Mouse (Mus musculus): ENCODE measurements at regions not wholly inside any gene's neighbourhood (a gene's known extent, or its start where the extent isn't known, plus 50 kb on each side); places are given as distances from the start of the nearest gene placed in this dataset.
"Not testable (repeated sequence)": the region's sequence is repeated elsewhere in the genome, so short reads cannot be mapped to it uniquely, and the experiment has no call there.

GRCm38 (mm10) chr4:79670203-79670891 is 1163.6 kb upstream of the Tyrp1 start:
- Histone ChIP-seq H3K36me3 (no peaks in the 10 kb centered on the region), H3K9ac (replicated peaks) (no peak overlapping the region), H3K9me3 (no peaks in the 10 kb centered on the region), H3K4me2 (replicated peaks) (no peak overlapping the region), H3K4me1 (replicated peaks) (no peaks in the 10 kb centered on the region), H3K27me3 (no peaks in the 10 kb centered on the region), H3K4me3 (replicated peaks) (no peak overlapping the region), H3K27ac (no peak overlapping the region)
- 92% methylated on average over 3 of the region's 3 CpGs for WGBS
- no peak for ATAC-seq

- H3K4me3 ChIP-seq (replicated peaks): no peak overlapping the region
- no peaks in the 10 kb centered on the region for H3K9me3 ChIP-seq
- ATAC-seq: peak; percentile 50; the same call in 1 of the 2 replicates
- H3K27me3 ChIP-seq: no peaks in the 10 kb centered on the region
- no peak overlapping the region for H3K4me2 ChIP-seq (replicated peaks)
- WGBS: 65% methylated on average over 11 of the region's 11 CpGs
- H3K9ac ChIP-seq (replicated peaks): no peak overlapping the region
- H3K36me3 ChIP-seq: no peaks in the 10 kb centered on the region
- H3K4me1 ChIP-seq (replicated peaks): no peaks in the 10 kb centered on the region; the same call in 1 of the 2 replicates
- H3K27ac ChIP-seq: peak overlapping the region; percentile 27; the same call in 1 of the 2 replicates
Observed at GRCm38 (mm10) chr4:79694787-79695763, 1138.8 kb upstream of the Tyrp1 start.

GRCm38 (mm10) chr4:79720915-79721314 is 1113.0 kb upstream of the Tyrp1 start:
- not testable (repeated sequence) for ATAC-seq, H3K9me3 ChIP-seq

GRCm38 (mm10) chr4:79724103-79724502 is 1109.8 kb upstream of the Tyrp1 start:
- no peak for ATAC-seq
- H3K4me3 ChIP-seq (replicated peaks): no peak overlapping the region
- no peak overlapping the region for H3K9ac ChIP-seq (replicated peaks)
- no peaks in the 10 kb centered on the region for H3K27me3 ChIP-seq
- H3K4me2 ChIP-seq (replicated peaks): no peak overlapping the region
- 46% methylated on average over 1 of the region's 1 CpGs for WGBS
- H3K36me3 ChIP-seq: no peaks in the 10 kb centered on the region
- H3K27ac ChIP-seq: no peak overlapping the region
- H3K9me3 ChIP-seq: no peaks in the 10 kb centered on the region
- H3K4me1 ChIP-seq (replicated peaks): no peaks in the 10 kb centered on the region

More at GRCm38 (mm10) chr4:79720915-79721314, 1113.0 kb upstream of the Tyrp1 start:
- not testable (repeated sequence) for H3K4me2 ChIP-seq (replicated peaks); H3K36me3 ChIP-seq; H3K27me3 ChIP-seq; H3K4me3 ChIP-seq (replicated peaks); H3K27ac ChIP-seq; H3K4me1 ChIP-seq (replicated peaks); H3K9ac ChIP-seq (replicated peaks)
- WGBS: 90% methylated on average over 14 of the region's 14 CpGs

- 56% methylated on average over 1 of the region's 1 CpGs for whole genome bisulfite sequencing
- peaks cover 3% of the 10 kb centered on the region; the same call in 1 of the 2 replicates for H3K9me3 ChIP-seq
- H3K9ac ChIP-seq (replicated peaks): no peak overlapping the region
- H3K27me3 ChIP-seq: no peaks in the 10 kb centered on the region
- H3K4me2 ChIP-seq (replicated peaks): no peak overlapping the region
- H3K4me1 ChIP-seq (replicated peaks): no peaks in the 10 kb centered on the region
- no peak overlapping the region for H3K27ac ChIP-seq
- peak; percentile 76 for ATAC-seq
- H3K4me3 ChIP-seq (replicated peaks): no peak overlapping the region
- H3K36me3 ChIP-seq: no peaks in the 10 kb centered on the region
Observed at GRCm38 (mm10) chr4:79740925-79741560, 1092.9 kb upstream of the Tyrp1 start.

All from midbrain, embryonic 13.5 days (tissue).